Mouse (Mus musculus) intestine, embryonic 15.5 days (tissue): ENCODE results near the gene Fap. TPM values are rescaled to one million over a fixed set of nuclear protein-coding genes. Genes with fewer than 3 reads are reported as not detected.

Source experiments
- ATAC-seq: fragments of 200-750 bp; cut with Nextera tagmentation; 2 replicates; pipeline ENCODE4 v1.8.0; 2017; ENCODE audit warnings: moderate TSS enrichment, moderate library complexity
- H3K27ac ChIP-seq: fragments of 300-500 bp; sonication (generic); 2 replicates; pipeline ENCODE4 v1.5.1; 2015; ENCODE audit warnings: mild to moderate bottlenecking, inconsistent platforms
- H3K27me3 ChIP-seq: fragments of 300-500 bp; sonication (generic); replicated peaks from 2 replicates; pipeline ENCODE4 v1.6.1; 2015; ENCODE audit warnings: inconsistent platforms
- H3K36me3 ChIP-seq: fragments of 300-500 bp; sonication (generic); 2 replicates; pipeline ENCODE4 v1.6.1; 2015; ENCODE audit warnings: inconsistent platforms
- H3K4me1 ChIP-seq: fragments of 300-500 bp; sonication (generic); replicated peaks from 2 replicates; pipeline ENCODE4 v1.6.1; 2015; ENCODE audit warnings: inconsistent platforms
- H3K4me2 ChIP-seq: fragments of 300-500 bp; sonication (generic); replicated peaks from 2 replicates; pipeline ENCODE4 v1.6.1; 2015; ENCODE audit warnings: mild to moderate bottlenecking, inconsistent platforms
- H3K4me3 ChIP-seq: fragments of 300-500 bp; sonication (generic); replicated peaks from 2 replicates; pipeline ENCODE4 v1.5.1; 2015; ENCODE audit warnings: inconsistent platforms
- H3K9ac ChIP-seq: fragments of 300-500 bp; sonication (generic); 2 replicates; pipeline ENCODE4 v1.6.1; 2015; ENCODE audit warnings: inconsistent platforms
- H3K9me3 ChIP-seq: fragments of 300-500 bp; sonication (generic); 2 replicates; pipeline ENCODE4 v1.6.1; 2016; ENCODE audit warnings: inconsistent platforms
- WGBS: fragments of 180-500 bp; shearing (Covaris S2); methylation state at CpG from one replicate; pipeline ENCODE4 v1.1.7; 2015; 5-methylcytosine and 5-hydroxymethylcytosine counted together
- polyA plus RNA-seq: library from polyadenylated mRNA; unstranded; fragments of >200 nt; fragmentation: Nextera tagmentation; extraction: Ambion mirVana; gene quantifications from 2 replicates; pipeline ENCODE4 v1.2.1, GENCODE M21; 2015

Gene Fap
- polyA plus RNA-seq, 1 experiment from 2014 or later, result 12.4 TPM

GRCm38 (mm10) chr2:62514477-62514876 is 59.4 kb downstream of the Fap start:
- Histone ChIP-seq H3K27ac (no peak overlapping the region), H3K9me3 (no peaks in the 10 kb centered on the region), H3K27me3 (no peaks in the 10 kb centered on the region), H3K4me2 (no peak overlapping the region), H3K4me1 (no peaks in the 10 kb centered on the region), H3K9ac (no peak overlapping the region), H3K4me3 (no peak overlapping the region), H3K36me3 (no peaks in the 10 kb centered on the region)
- 83% methylated on average over 6 of the region's 6 CpGs for WGBS
- no peak for ATAC-seq

- Histone ChIP-seq H3K36me3 (no peaks in the 10 kb centered on the region), H3K27ac (no peak overlapping the region), H3K4me3 (no peak overlapping the region), H3K9me3 (no peaks in the 10 kb centered on the region), H3K27me3 (no peaks in the 10 kb centered on the region), H3K9ac (no peak overlapping the region), H3K4me2 (no peak overlapping the region), H3K4me1 (no peaks in the 10 kb centered on the region)
- no peak for ATAC-seq
- WGBS, result 89% methylated on average over 15 of the region's 15 CpGs
Observed at GRCm38 (mm10) chr2:62513477-62513876, 60.4 kb downstream of the Fap start.

GRCm38 (mm10) chr2:62507130-62507529 is 66.7 kb downstream of the Fap start:
- Histone ChIP-seq H3K36me3 (no peaks in the 10 kb centered on the region), H3K27me3 (no peaks in the 10 kb centered on the region), H3K27ac (no peak overlapping the region), H3K9me3 (no peaks in the 10 kb centered on the region), H3K9ac (no peak overlapping the region), H3K4me3 (no peak overlapping the region), H3K4me2 (no peak overlapping the region), H3K4me1 (no peaks in the 10 kb centered on the region)
- no peak for ATAC-seq
- WGBS, result 69% methylated on average over 5 of the region's 5 CpGs

GRCm38 (mm10) chr2:62506441-62506840 is 67.4 kb downstream of the Fap start:
- H3K9me3 ChIP-seq, result no peaks in the 10 kb centered on the region
- 72% methylated on average over 2 of the region's 2 CpGs for WGBS
- H3K4me1 ChIP-seq, result no peaks in the 10 kb centered on the region
- H3K4me3 ChIP-seq, result no peak overlapping the region
- H3K27ac ChIP-seq, result no peak overlapping the region
- no peak overlapping the region for H3K9ac ChIP-seq
- no peak for ATAC-seq
- H3K4me2 ChIP-seq, result no peak overlapping the region
- no peaks in the 10 kb centered on the region for H3K36me3 ChIP-seq
- H3K27me3 ChIP-seq, result no peaks in the 10 kb centered on the region

- no peaks in the 10 kb centered on the region for H3K4me1 ChIP-seq
- H3K27me3 ChIP-seq, result no peaks in the 10 kb centered on the region
- ATAC-seq, result no peak
- H3K4me3 ChIP-seq, result no peak overlapping the region
- no peak overlapping the region for H3K27ac ChIP-seq
- no peaks in the 10 kb centered on the region for H3K36me3 ChIP-seq
- no peak overlapping the region for H3K4me2 ChIP-seq
- H3K9me3 ChIP-seq, result no peaks in the 10 kb centered on the region
- WGBS, result 77% methylated on average over 4 of the region's 4 CpGs
- H3K9ac ChIP-seq, result no peak overlapping the region
Observed at GRCm38 (mm10) chr2:62504269-62504796, 69.5 kb downstream of the Fap start.

- no peaks in the 10 kb centered on the region for H3K36me3 ChIP-seq
- no peak for ATAC-seq
- WGBS, result 79% methylated on average over 5 of the region's 5 CpGs
- no peak overlapping the region for H3K4me2 ChIP-seq
- no peaks in the 10 kb centered on the region for H3K9me3 ChIP-seq
- H3K27ac ChIP-seq, result no peak overlapping the region
- no peaks in the 10 kb centered on the region for H3K27me3 ChIP-seq
- H3K9ac ChIP-seq, result no peak overlapping the region
- no peaks in the 10 kb centered on the region for H3K4me1 ChIP-seq
- no peak overlapping the region for H3K4me3 ChIP-seq
Observed at GRCm38 (mm10) chr2:62503326-62503725, 70.5 kb downstream of the Fap start.

GRCm38 (mm10) chr2:62502516-62502915 is 71.4 kb downstream of the Fap start:
- ATAC-seq, result no peak
- H3K27me3 ChIP-seq, result no peaks in the 10 kb centered on the region
- no peak overlapping the region for H3K9ac ChIP-seq
- no peaks in the 10 kb centered on the region for H3K9me3 ChIP-seq
- no peaks in the 10 kb centered on the region for H3K36me3 ChIP-seq
- no peak overlapping the region for H3K4me2 ChIP-seq
- no peak overlapping the region for H3K27ac ChIP-seq
- no peak overlapping the region for H3K4me3 ChIP-seq
- no peaks in the 10 kb centered on the region for H3K4me1 ChIP-seq
- WGBS, result 82% methylated on average over 4 of the region's 4 CpGs

- Histone ChIP-seq H3K4me3 (no peak overlapping the region), H3K27ac (no peak overlapping the region), H3K9me3 (no peaks in the 10 kb centered on the region), H3K4me1 (no peaks in the 10 kb centered on the region), H3K36me3 (no peaks in the 10 kb centered on the region), H3K9ac (no peak overlapping the region), H3K4me2 (no peak overlapping the region), H3K27me3 (no peaks in the 10 kb centered on the region)
- WGBS, result 88% methylated on average over 5 of the region's 5 CpGs
- ATAC-seq, result no peak
Observed at GRCm38 (mm10) chr2:62498821-62499220, 75.1 kb downstream of the Fap start.

GRCm38 (mm10) chr2:62498086-62498485 is 75.8 kb downstream of the Fap start:
- no peaks in the 10 kb centered on the region for H3K4me1 ChIP-seq
- no peak overlapping the region for H3K27ac ChIP-seq
- H3K36me3 ChIP-seq, result no peaks in the 10 kb centered on the region
- no peaks in the 10 kb centered on the region for H3K9me3 ChIP-seq
- 90% methylated on average over 4 of the region's 4 CpGs for WGBS
- no peak overlapping the region for H3K9ac ChIP-seq
- H3K27me3 ChIP-seq, result no peaks in the 10 kb centered on the region
- no peak for ATAC-seq
- no peak overlapping the region for H3K4me2 ChIP-seq
- H3K4me3 ChIP-seq, result no peak overlapping the region

GRCm38 (mm10) chr2:62497333-62498002 is 76.4 kb downstream of the Fap start:
- no peak overlapping the region for H3K9ac ChIP-seq
- no peak for ATAC-seq
- H3K27ac ChIP-seq, result no peak overlapping the region
- WGBS, result 78% methylated on average over 5 of the region's 5 CpGs
- H3K4me3 ChIP-seq, result no peak overlapping the region
- H3K36me3 ChIP-seq, result no peaks in the 10 kb centered on the region
- no peaks in the 10 kb centered on the region for H3K27me3 ChIP-seq
- no peaks in the 10 kb centered on the region for H3K4me1 ChIP-seq
- no peak overlapping the region for H3K4me2 ChIP-seq
- H3K9me3 ChIP-seq, result no peaks in the 10 kb centered on the region

- H3K27ac ChIP-seq, result no peak overlapping the region
- H3K27me3 ChIP-seq, result no peaks in the 10 kb centered on the region
- no peak overlapping the region for H3K9ac ChIP-seq
- H3K36me3 ChIP-seq, result no peaks in the 10 kb centered on the region
- H3K4me3 ChIP-seq, result no peak overlapping the region
- WGBS, result 62% methylated on average over 4 of the region's 4 CpGs
- no peak for ATAC-seq
- no peaks in the 10 kb centered on the region for H3K9me3 ChIP-seq
- H3K4me2 ChIP-seq, result no peak overlapping the region
- H3K4me1 ChIP-seq, result no peaks in the 10 kb centered on the region
Observed at GRCm38 (mm10) chr2:62495407-62495806, 78.5 kb downstream of the Fap start.

- Histone ChIP-seq H3K4me3 (no peak overlapping the region), H3K27ac (no peak overlapping the region), H3K9me3 (no peaks in the 10 kb centered on the region), H3K4me1 (no peaks in the 10 kb centered on the region), H3K27me3 (no peaks in the 10 kb centered on the region), H3K36me3 (no peaks in the 10 kb centered on the region), H3K4me2 (no peak overlapping the region), H3K9ac (no peak overlapping the region)
- WGBS, result 92% methylated on average over 6 of the region's 6 CpGs
- ATAC-seq, result no peak
Observed at GRCm38 (mm10) chr2:62489832-62490231, 84.0 kb downstream of the Fap start.

GRCm38 (mm10) chr2:62484906-62485305 is 89.0 kb downstream of the Fap start:
- no peaks in the 10 kb centered on the region for H3K9me3 ChIP-seq
- no peaks in the 10 kb centered on the region for H3K36me3 ChIP-seq
- no peaks in the 10 kb centered on the region for H3K27me3 ChIP-seq
- 86% methylated on average over 3 of the region's 3 CpGs for WGBS
- no peaks in the 10 kb centered on the region for H3K4me1 ChIP-seq
- no peak overlapping the region for H3K4me2 ChIP-seq
- no peak overlapping the region for H3K4me3 ChIP-seq
- no peak overlapping the region for H3K27ac ChIP-seq
- ATAC-seq, result no peak
- H3K9ac ChIP-seq, result no peak overlapping the region
